Mouse (Mus musculus): Measurements from ENCODE around the gene Amer2. TPM values are rescaled to one million over a fixed set of nuclear protein-coding genes. Genes with fewer than 3 reads are reported as not detected.

Gene Amer2
- total and polyA plus RNA-seq, 3 experiments, result not detected

DNA sequence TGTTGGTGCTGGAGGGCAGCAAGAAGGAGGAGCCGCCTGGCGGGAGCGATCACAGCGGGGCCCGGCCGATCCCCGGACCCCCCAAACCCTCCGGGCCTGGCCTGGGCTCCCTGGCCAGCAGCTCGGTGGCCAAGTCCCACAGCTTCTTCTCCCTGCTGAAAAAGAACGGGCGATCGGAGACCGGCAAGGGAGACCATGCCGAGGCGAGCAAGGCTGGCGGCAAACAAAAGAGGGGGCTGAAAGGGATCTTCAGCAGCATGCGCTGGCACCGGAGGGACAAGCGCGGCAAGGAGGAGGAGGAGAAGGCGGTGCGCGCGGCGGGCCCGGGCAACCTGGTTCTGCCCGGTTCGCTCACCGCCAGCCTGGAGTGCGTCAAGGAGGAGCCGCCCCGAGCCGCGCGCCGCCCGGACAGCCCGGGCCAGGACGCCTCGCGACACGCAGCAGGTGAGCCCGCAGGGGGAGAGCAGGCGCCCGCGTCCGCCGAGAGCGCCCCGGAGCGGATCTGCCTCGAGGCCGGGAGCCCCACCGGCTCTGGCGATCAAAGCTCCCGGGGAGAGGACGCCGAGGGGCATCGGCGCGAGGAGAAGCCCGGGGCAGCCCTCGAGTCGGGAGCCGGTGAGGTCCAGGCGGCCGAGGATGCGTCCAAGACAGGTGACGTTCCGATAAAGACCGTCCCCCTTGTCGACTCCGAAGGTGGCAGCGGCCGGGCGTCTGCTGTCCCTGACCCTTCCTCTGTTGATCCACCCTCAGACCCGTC, 5.7 kb downstream of the Amer2 start:
- TF ChIP-seq GABPA (IDR thresholded peaks at IDR 0.05; ENCODE audit: insufficient replicate concordance, low read depth, low read length) (no peak), CTCF (conservative IDR thresholded peaks at IDR 0.05 in 1 of 2, IDR thresholded peaks at IDR 0.05 in 1 of 2; ENCODE audit: low read depth in 2 of 2, low read length in 2 of 2) (no peak), ELF1 (IDR thresholded peaks at IDR 0.05; ENCODE audit: low read depth, low read length) (no peak), MAX (IDR thresholded peaks at IDR 0.05; ENCODE audit: low read length) (no peak), JUND (conservative IDR thresholded peaks at IDR 0.05; ENCODE audit: low read depth, low read length) (no peak), JUN (IDR thresholded peaks at IDR 0.05; ENCODE audit: insufficient read depth, low read depth, low read length) (no peak), MYC (IDR thresholded peaks at IDR 0.05; ENCODE audit: low read depth, low read length) (no peak), BHLHE40 (IDR thresholded peaks at IDR 0.05; ENCODE audit: low read depth, low read length) (no peak)
- no peaks in the 10 kb centered on the region for H3K27me3 ChIP-seq (replicated peaks)
- H3K4me1 ChIP-seq (ENCODE audit: control insufficient read depth in 1 of 2, insufficient read depth in 2 of 2), result peaks cover 0 to 5% of the 10 kb centered on the region in 2 experiments; a peak in 2 of 4 replicates
- H3K4me2 ChIP-seq (ENCODE audit: insufficient read depth, low read depth, poor library complexity, severe bottlenecking), result no peak overlapping the region
- H3K36me3 ChIP-seq (replicated peaks in 1 of 2; ENCODE audit: control insufficient read depth in 1 of 2, insufficient read depth in 1 of 2, low read length in 1 of 2), result no peaks in the 10 kb centered on the region
- in situ Hi-C loops (cut with MboI; ENCODE audit: low pct_ligation_motif_present, low pct_unique_long_range_greater_than_20kb, low sequenced_read_pairs) (no loop called here), dilution Hi-C loops (cut with MboI; ENCODE audit: extremely low pct_ligation_motif_present, extremely low pct_unique_long_range_greater_than_20kb, low sequenced_read_pairs) (no loop called here)
- no peak for DNase-seq (ENCODE audit: extremely low read depth)
- no peaks in the 10 kb centered on the region for H3K79me2 ChIP-seq (replicated peaks; ENCODE audit: control insufficient read depth, extremely low read depth, insufficient read depth, poor library complexity, severe bottlenecking)
- H3K27ac ChIP-seq (ENCODE audit: insufficient read depth, low read depth), result no peak overlapping the region
- no peak overlapping the region for H3K4me3 ChIP-seq (replicated peaks in 1 of 3; ENCODE audit: low read depth in 2 of 3, low read length in 2 of 3, poor library complexity in 1 of 3)
- H3K9me3 ChIP-seq (replicated peaks; ENCODE audit: low read length), result peaks cover 11% of the 10 kb centered on the region
- H3K9ac ChIP-seq (ENCODE audit: insufficient read depth, low read depth), result no peak overlapping the region

GRCm38 (mm10) chr14:60379323-60379957, 6.4 kb downstream of the Amer2 start:
- Histone ChIP-seq H3K27me3 (replicated peaks) (no peaks in the 10 kb centered on the region), H3K79me2 (replicated peaks; ENCODE audit: control insufficient read depth, extremely low read depth, insufficient read depth, poor library complexity, severe bottlenecking) (no peaks in the 10 kb centered on the region), H3K27ac (ENCODE audit: insufficient read depth, low read depth) (no peak overlapping the region), H3K4me2 (ENCODE audit: insufficient read depth, low read depth, poor library complexity, severe bottlenecking) (no peak overlapping the region), H3K9ac (ENCODE audit: insufficient read depth, low read depth) (no peak overlapping the region), H3K36me3 (replicated peaks in 1 of 2; ENCODE audit: control insufficient read depth in 1 of 2, insufficient read depth in 1 of 2, low read length in 1 of 2) (no peaks in the 10 kb centered on the region), H3K4me3 (replicated peaks in 1 of 3; ENCODE audit: low read depth in 2 of 3, low read length in 2 of 3, poor library complexity in 1 of 3) (no peak overlapping the region), H3K4me1 (ENCODE audit: control insufficient read depth in 1 of 2, insufficient read depth in 2 of 2) (peaks cover 0 to 5% of the 10 kb centered on the region in 2 experiments; a peak in 2 of 4 replicates), H3K9me3 (replicated peaks; ENCODE audit: low read length) (peaks cover 11% of the 10 kb centered on the region)
- DNase-seq (ENCODE audit: extremely low read depth), result no peak
- dilution Hi-C loops (cut with MboI; ENCODE audit: extremely low pct_ligation_motif_present, extremely low pct_unique_long_range_greater_than_20kb, low sequenced_read_pairs), result no loop called here
- no peak for TF ChIP-seq JUN (IDR thresholded peaks at IDR 0.05; ENCODE audit: insufficient read depth, low read depth, low read length)
- no peak for TF ChIP-seq CHD1 (IDR thresholded peaks at IDR 0.05; ENCODE audit: low read depth, low read length)
- no peak for TF ChIP-seq HCFC1 (IDR thresholded peaks at IDR 0.05; ENCODE audit: low read depth, low read length)
- no peak for TF ChIP-seq NRF1 (IDR thresholded peaks at IDR 0.05; ENCODE audit: low read depth, low read length)
- TF ChIP-seq CHD2 (IDR thresholded peaks at IDR 0.05; ENCODE audit: low read length), result no peak
- TF ChIP-seq MAX (IDR thresholded peaks at IDR 0.05; ENCODE audit: low read length), result no peak
- TF ChIP-seq MEF2A (IDR thresholded peaks at IDR 0.05; ENCODE audit: borderline replicate concordance, low read depth, low read length), result no peak
- TF ChIP-seq USF1 (IDR thresholded peaks at IDR 0.05; ENCODE audit: low read depth, low read length), result no peak
- no peak for TF ChIP-seq SMC3 (IDR thresholded peaks at IDR 0.05; ENCODE audit: low read depth, low read length)
- TF ChIP-seq TBP (conservative IDR thresholded peaks at IDR 0.05; ENCODE audit: low read depth, low read length), result no peak
- no peak for TF ChIP-seq PAX5 (IDR thresholded peaks at IDR 0.05; ENCODE audit: low read length)
- no peak for TF ChIP-seq CTCF (conservative IDR thresholded peaks at IDR 0.05 in 1 of 2, IDR thresholded peaks at IDR 0.05 in 1 of 2; ENCODE audit: low read depth in 2 of 2, low read length in 2 of 2)
- no peak for TF ChIP-seq MAFK (IDR thresholded peaks at IDR 0.05; ENCODE audit: insufficient replicate concordance, low read length)
- no peak for TF ChIP-seq IRF4 (IDR thresholded peaks at IDR 0.05; ENCODE audit: low read depth, low read length)
- TF ChIP-seq MYC (IDR thresholded peaks at IDR 0.05; ENCODE audit: low read depth, low read length), result no peak
- in situ Hi-C loops (cut with MboI; ENCODE audit: low pct_ligation_motif_present, low pct_unique_long_range_greater_than_20kb, low sequenced_read_pairs), result no loop called here

Measured in CH12.LX (cell line).